Mouse (Mus musculus) embryo, embryonic 10 days (tissue): ENCODE results near the gene Wdr95.
A peak's percentile ranks its signal among the peaks of the same experiment; 100 is the strongest.

Source experiments
- DNase-seq: peaks from one replicate; pipeline ENCODE4 v3.0.0-alpha.2; 2015; ENCODE audit warnings: low spot score

Gene Wdr95

GRCm38 (mm10) chr5:149623815-149624675 lies 95.6 kb downstream of the Wdr95 start:
- no peak for DNase-seq

- no peak for DNase-seq
These were observed 97.1 kb downstream of the Wdr95 start for GRCm38 (mm10) chr5:149625547-149625946.

GRCm38 (mm10) chr5:149634409-149635035 lies 106.0 kb downstream of the Wdr95 start:
- no peak for DNase-seq

- peak; percentile 54 for DNase-seq
These were observed 107.1 kb downstream of the Wdr95 start for GRCm38 (mm10) chr5:149635556-149635955.

- DNase-seq: peak; percentile 99
These were observed 107.8 kb downstream of the Wdr95 start, which contains the start of gene Hsph1 for GRCm38 (mm10) chr5:149636075-149636920. Hsph1 (minus strand) TSS chr5:149636376.

- no peak for DNase-seq
These were observed 108.8 kb downstream of the Wdr95 start for GRCm38 (mm10) chr5:149637306-149637705.

- no peak for DNase-seq
These were observed 112.9 kb downstream of the Wdr95 start for GRCm38 (mm10) chr5:149641277-149641892.

- peak; percentile 44 for DNase-seq
These were observed 113.9 kb downstream of the Wdr95 start for GRCm38 (mm10) chr5:149642366-149642765.

- DNase-seq: no peak
These were observed 114.5 kb downstream of the Wdr95 start for GRCm38 (mm10) chr5:149642783-149643509.

GRCm38 (mm10) chr5:149647367-149648115 lies 119.1 kb downstream of the Wdr95 start:
- DNase-seq: no peak

- DNase-seq: no peak
These were observed 119.7 kb downstream of the Wdr95 start for GRCm38 (mm10) chr5:149648196-149648595.

GRCm38 (mm10) chr5:149648895-149649406 lies 120.5 kb downstream of the Wdr95 start:
- DNase-seq: no peak

- DNase-seq: no peak
These were observed 121.2 kb downstream of the Wdr95 start for GRCm38 (mm10) chr5:149649499-149650178.

GRCm38 (mm10) chr5:149650179-149650553 lies 121.7 kb downstream of the Wdr95 start:
- no peak for DNase-seq

- DNase-seq: no peak
These were observed 127.2 kb downstream of the Wdr95 start for GRCm38 (mm10) chr5:149655636-149656035.

- DNase-seq: no peak
These were observed 129.5 kb downstream of the Wdr95 start for GRCm38 (mm10) chr5:149658022-149658421.

GRCm38 (mm10) chr5:149658741-149659413 lies 130.4 kb downstream of the Wdr95 start:
- DNase-seq: no peak

- DNase-seq: no peak
These were observed 130.9 kb downstream of the Wdr95 start for GRCm38 (mm10) chr5:149659414-149659780.

- DNase-seq: no peak
These were observed 132.9 kb downstream of the Wdr95 start for GRCm38 (mm10) chr5:149661428-149661827.
